ENCODE assay signal across 38 mouse cellular contexts in the genomic region with DNA sequence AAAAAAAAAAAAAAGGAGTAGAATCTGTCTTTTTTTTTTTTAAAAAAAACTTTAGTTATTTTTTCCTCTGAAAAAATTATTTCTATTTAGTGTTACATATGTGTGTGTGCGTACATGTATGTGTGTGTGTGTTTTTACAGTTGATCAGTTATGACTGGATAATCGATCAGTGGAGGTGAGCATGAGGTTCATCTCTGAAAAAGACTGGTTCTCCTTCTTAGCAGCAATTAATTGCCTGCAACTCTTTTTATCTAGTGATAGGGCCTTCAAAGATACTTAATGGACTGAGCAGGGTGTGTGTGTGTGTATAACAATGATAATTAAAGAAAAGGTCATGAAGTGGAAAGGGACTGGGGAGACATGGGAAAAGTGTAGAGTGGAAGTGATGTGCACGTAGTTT. TPM values are rescaled to one million over a fixed set of nuclear protein-coding genes. Genes with fewer than 3 reads are reported as not detected.
"Had no signal": no experiment of that assay in that cellular context is flagged by ENCODE, and none has a peak within 500 bp of the region (broad histone marks: within the 10 kb centered on the region; RNA-seq: fewer than 3 reads in every experiment).

No protein-coding gene starts in this region.

- H3K4me1 ChIP-seq: heart, embryonic 12.5 days; heart, embryonic 13.5 days; heart, embryonic 15.5 days; hindbrain, embryonic 10.5 days; hindbrain, embryonic 12.5 days; hindbrain, embryonic 13.5 days; hindbrain, embryonic 15.5 days; intestine, embryonic 15.5 days; kidney, embryonic 15.5 days had no signal

- H3K9ac ChIP-seq: heart, embryonic 12.5 days; heart, embryonic 13.5 days; heart, embryonic 15.5 days; hindbrain, embryonic 12.5 days; hindbrain, embryonic 13.5 days; hindbrain, embryonic 14.5 days; hindbrain, embryonic 15.5 days; intestine, embryonic 15.5 days; kidney, embryonic 15.5 days had no signal

- DNase-seq: heart, postnatal 10 days; heart, postnatal 14 days; heart, postnatal 36 days; heart, postnatal 4 days; kidney, adult 11 months; kidney, adult 18-20 months; kidney, adult 2 months; kidney, adult 8-10 months; kidney, adult 9 months; kidney, postnatal 10 days; kidney, postnatal 14 days; kidney, postnatal 25 days; kidney, postnatal 36 days; kidney, postnatal 4 days; layer of hippocampus, adult 9-11 months; layer of hippocampus, postnatal 36 days had no signal

- H3K27ac ChIP-seq: heart, embryonic 13.5 days; heart, embryonic 15.5 days; hindbrain, embryonic 10.5 days; hindbrain, embryonic 12.5 days; hindbrain, embryonic 13.5 days; hindbrain, embryonic 14.5 days; hindbrain, embryonic 15.5 days; hindbrain, postnatal 0 days; intestine, embryonic 15.5 days; kidney, embryonic 15.5 days; kidney, postnatal 0 days; layer of hippocampus, adult 2 months; left cerebral cortex, adult 2 months had no signal

- H3K36me3 ChIP-seq: heart, embryonic 15.5 days; hindbrain, embryonic 13.5 days; hindbrain, embryonic 15.5 days; intestine, embryonic 15.5 days had no signal

- H3K27me3 ChIP-seq: heart, embryonic 12.5 days; heart, embryonic 13.5 days; heart, embryonic 15.5 days; hindbrain, embryonic 12.5 days; hindbrain, embryonic 13.5 days; hindbrain, embryonic 15.5 days; intestine, embryonic 15.5 days; kidney, embryonic 15.5 days had no signal

- H3K9me3 ChIP-seq: heart, embryonic 12.5 days; heart, embryonic 13.5 days; heart, embryonic 15.5 days; hindbrain, embryonic 10.5 days; hindbrain, embryonic 12.5 days; hindbrain, embryonic 13.5 days; hindbrain, embryonic 15.5 days; intestine, embryonic 15.5 days; kidney, embryonic 15.5 days had no signal

- H3K4me3 ChIP-seq: heart, embryonic 12.5 days; heart, embryonic 13.5 days; heart, embryonic 15.5 days; hindbrain, embryonic 10.5 days; hindbrain, embryonic 12.5 days; hindbrain, embryonic 13.5 days; hindbrain, embryonic 15.5 days; intestine, embryonic 15.5 days; kidney, embryonic 15.5 days; layer of hippocampus, adult 2 months; left cerebral cortex, adult 2 months had no signal

RNA-seq across cellular contexts. Expression of gene Mlana, which starts 53.4 kb away (rescaled TPM):
- total RNA-seq: hematopoietic stem cell, adult 5-6 weeks; hindbrain, postnatal 0 days had no signal
- polyA plus RNA-seq: hindbrain, embryonic 12.5 days; hindbrain, embryonic 13.5 days; hindbrain, embryonic 14.5 days; hindbrain, embryonic 15.5 days; hindbrain, embryonic 16.5 days; hindbrain, postnatal 0 days; inflammation-experienced regulatory T-cells, adult 6 months; intestine, embryonic 14.5 days; intestine, embryonic 15.5 days; intestine, embryonic 16.5 days; kidney, adult 2 months; kidney, embryonic 14.5 days; kidney, embryonic 15.5 days; kidney, embryonic 16.5 days; kidney, postnatal 0 days; large intestine, adult 2 months had no signal
